ENCODE assay signal across 12 mouse cellular contexts in the genomic region with DNA sequence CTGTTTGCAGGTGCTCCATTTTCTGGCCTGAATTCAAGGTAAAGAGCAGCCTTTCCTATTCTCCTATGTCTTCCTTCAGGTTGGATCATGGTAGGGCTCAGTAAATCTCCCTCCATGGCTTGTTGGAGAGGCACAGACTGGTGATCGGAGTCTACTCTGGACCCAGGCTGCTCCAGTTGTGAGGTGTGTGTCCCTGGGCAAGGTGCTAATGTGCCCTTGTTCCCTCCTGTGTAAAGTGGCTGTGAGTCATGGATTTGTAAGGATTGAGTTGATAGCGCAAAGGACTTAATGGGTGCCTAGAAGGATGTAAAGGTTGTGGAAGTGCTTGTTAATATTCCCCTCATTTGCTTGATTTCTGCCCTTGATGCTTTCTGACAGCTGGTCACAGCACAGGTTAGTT. TPM values are rescaled to one million over a fixed set of nuclear protein-coding genes. Genes with fewer than 3 reads are reported as not detected.
DNase-seq lines count a peak whose midpoint lies in the region; ATAC-seq and TF ChIP-seq lines count a peak whose summit lies in the region.
"Had no signal": no experiment of that assay in that cellular context is flagged by ENCODE, and none has a peak within 500 bp of the region (broad histone marks: within the 10 kb centered on the region; RNA-seq: fewer than 3 reads in every experiment).

No protein-coding gene starts in this region.

- no peaks in the 10 kb centered on the region for H3K27me3 ChIP-seq in hindbrain, embryonic 12.5 days
- no peaks in the 10 kb centered on the region for H3K27me3 ChIP-seq in hindbrain, embryonic 11.5 days (ENCODE audit: control insufficient read depth, insufficient read depth, low read length)
- no peaks in the 10 kb centered on the region for H3K27me3 ChIP-seq in G1E (ENCODE audit: insufficient read depth, low read length)
- no peaks in the 10 kb centered on the region for H3K27me3 ChIP-seq in embryonic facial prominence, embryonic 15.5 days
- no peaks in the 10 kb centered on the region for H3K27me3 ChIP-seq in liver, postnatal 0 days (ENCODE audit: insufficient read depth, low read length)

- DNase-seq in hindbrain, embryonic 11.5 days (ENCODE audit: low spot score), result no peak
- no peak for DNase-seq in G1E (ENCODE audit: low spot score)
- DNase-seq in liver, postnatal 0 days, result no peak
- DNase-seq in kidney, postnatal 4 days, result no peak
- no peak for DNase-seq in right cerebral cortex, postnatal 10 days (ENCODE audit: low spot score in 2 of 2)
- DNase-seq: adrenal gland, postnatal 36 days had no signal

- H3K9me3 ChIP-seq in hindbrain, embryonic 12.5 days (replicated peaks), result no peaks in the 10 kb centered on the region
- H3K9me3 ChIP-seq in hindbrain, embryonic 11.5 days (ENCODE audit: control insufficient read depth, low read length), result no peaks in the 10 kb centered on the region
- H3K9me3 ChIP-seq in G1E (replicated peaks), result no peaks in the 10 kb centered on the region
- no peaks in the 10 kb centered on the region for H3K9me3 ChIP-seq in embryonic facial prominence, embryonic 15.5 days (replicated peaks)
- no peaks in the 10 kb centered on the region for H3K9me3 ChIP-seq in liver, postnatal 0 days (ENCODE audit: low read length)

- peaks cover 19% of the 10 kb centered on the region for H3K4me1 ChIP-seq in hindbrain, embryonic 12.5 days
- H3K4me1 ChIP-seq in hindbrain, embryonic 11.5 days (replicated peaks; ENCODE audit: control insufficient read depth, insufficient read depth, low read length), result no peaks in the 10 kb centered on the region
- H3K4me1 ChIP-seq in G1E (ENCODE audit: insufficient read depth, low read depth, low read length), result peaks cover 66% of the 10 kb centered on the region
- peaks cover 26% of the 10 kb centered on the region for H3K4me1 ChIP-seq in embryonic facial prominence, embryonic 15.5 days
- H3K4me1 ChIP-seq in liver, postnatal 0 days (ENCODE audit: insufficient read depth), result peaks cover 36% of the 10 kb centered on the region

- no peak overlapping the region; the same call in 1 of the 2 replicates for H3K9ac ChIP-seq in hindbrain, embryonic 12.5 days
- H3K9ac ChIP-seq in hindbrain, embryonic 11.5 days (ENCODE audit: low read depth, low read length), result no peak overlapping the region
- no peak overlapping the region for H3K9ac ChIP-seq in embryonic facial prominence, embryonic 15.5 days
- H3K9ac ChIP-seq in liver, postnatal 0 days (replicated peaks), result peak overlapping the region; percentile 96

- peaks cover 41% of the 10 kb centered on the region for H3K36me3 ChIP-seq in hindbrain, embryonic 12.5 days
- peaks cover 5% of the 10 kb centered on the region; the same call in 1 of the 2 replicates for H3K36me3 ChIP-seq in hindbrain, embryonic 11.5 days (ENCODE audit: control insufficient read depth, insufficient read depth, low read length)
- H3K36me3 ChIP-seq in G1E (replicated peaks), result peaks cover 71% of the 10 kb centered on the region
- H3K36me3 ChIP-seq in embryonic facial prominence, embryonic 15.5 days, result peaks cover 31% of the 10 kb centered on the region
- H3K36me3 ChIP-seq in liver, postnatal 0 days (replicated peaks; ENCODE audit: insufficient read depth, low read length), result peaks cover 55% of the 10 kb centered on the region

- 0 out of 2 replicates have a peak overlapping the region, but pooled peaks have one; percentile 97 for H3K4me3 ChIP-seq in hindbrain, embryonic 12.5 days
- no peak overlapping the region; the same call in 1 of the 2 replicates for H3K4me3 ChIP-seq in hindbrain, embryonic 11.5 days (ENCODE audit: low read depth, low read length)
- H3K4me3 ChIP-seq in G1E (ENCODE audit: low read depth, low read length), result peak overlapping the region; percentile 98; the same call in 1 of the 2 replicates
- H3K4me3 ChIP-seq in embryonic facial prominence, embryonic 15.5 days (replicated peaks), result no peak overlapping the region
- H3K4me3 ChIP-seq in liver, postnatal 0 days (ENCODE audit: low read depth, low read length), result peak overlapping the region; percentile 90

- no peak for TF ChIP-seq CTCF in G1E (IDR thresholded peaks at IDR 0.05; ENCODE audit: low read depth, low read length)
- TF ChIP-seq CTCF in liver, postnatal 0 days (IDR thresholded peaks at IDR 0.05; ENCODE audit: low read depth), result no peak

- no peak for ATAC-seq in hindbrain, embryonic 12.5 days (ENCODE audit: low FRiP score)
- ATAC-seq in hindbrain, embryonic 11.5 days (ENCODE audit: low FRiP score), result no peak
- no peak for ATAC-seq in G1E (ENCODE audit: extremely low read depth, insufficient number of reproducible peaks, low FRiP score, poor library complexity, severe bottlenecking)
- no peak for ATAC-seq in embryonic facial prominence, embryonic 15.5 days (ENCODE audit: insufficient number of reproducible peaks, low FRiP score, low TSS enrichment, low read depth)
- no peak for ATAC-seq in liver, postnatal 0 days
- ATAC-seq in cerebellum, adult (ENCODE audit: insufficient number of reproducible peaks, low FRiP score, low TSS enrichment), result no peak

- WGBS in hindbrain, embryonic 12.5 days, result 97% methylated on average over 2 of the region's 2 CpGs
- 95% methylated on average over 2 of the region's 2 CpGs for WGBS in hindbrain, embryonic 11.5 days
- WGBS in embryonic facial prominence, embryonic 15.5 days, result 91% methylated on average over 2 of the region's 2 CpGs
- WGBS in liver, postnatal 0 days (ENCODE audit: insufficient replicate concordance), result 81% methylated on average over 2 of the region's 2 CpGs

- H3K27ac ChIP-seq in hindbrain, embryonic 12.5 days, result no peak overlapping the region
- H3K27ac ChIP-seq in hindbrain, embryonic 11.5 days (ENCODE audit: low read depth, low read length), result no peak overlapping the region
- no peak overlapping the region for H3K27ac ChIP-seq in embryonic facial prominence, embryonic 15.5 days (replicated peaks)
- peak overlapping the region; percentile 98 for H3K27ac ChIP-seq in liver, postnatal 0 days (ENCODE audit: low read depth)

- no peak for TF ChIP-seq EP300 in liver, postnatal 0 days (IDR thresholded peaks at IDR 0.05; ENCODE audit: low read depth)

- H3K4me2 ChIP-seq in hindbrain, embryonic 12.5 days (replicated peaks), result peak overlapping the region; percentile 92; the same call in 1 of the 2 replicates
- no peak overlapping the region for H3K4me2 ChIP-seq in hindbrain, embryonic 11.5 days (replicated peaks; ENCODE audit: low read depth, low read length)
- H3K4me2 ChIP-seq in embryonic facial prominence, embryonic 15.5 days (replicated peaks), result peak overlapping the region; percentile 74; the same call in 1 of the 2 replicates
- peak overlapping the region; percentile 84 for H3K4me2 ChIP-seq in liver, postnatal 0 days (ENCODE audit: low read depth, low read length)

RNA-seq across cellular contexts. Expression of gene Epn1, which starts 1.9 kb away (rescaled TPM):
- 74.5 and 79.6 TPM in 2 replicates for polyA plus RNA-seq in hindbrain, embryonic 12.5 days (2016; fragmentation: Nextera tagmentation; extraction: Ambion mirVana)
- 54.2 and 55.3 TPM in 2 replicates for polyA plus RNA-seq in hindbrain, embryonic 11.5 days (2014; fragmentation: Nextera tagmentation; extraction: Ambion mirVana)
- total RNA-seq in G1E (2014; fragmentation: Nextera tagmentation), result 134 and 152 TPM in 2 replicates
- 79.5 and 85.2 TPM in 2 replicates for total RNA-seq in G1E (2017)
- 720 and 931 TPM in 2 replicates for polyA plus RNA-seq in G1E (2012)
- polyA plus RNA-seq in embryonic facial prominence, embryonic 15.5 days (2015; fragmentation: Nextera tagmentation; extraction: Ambion mirVana), result 66.5 and 70.6 TPM in 2 replicates
- polyA plus RNA-seq in liver, postnatal 0 days (2015; fragmentation: Nextera tagmentation; extraction: Ambion mirVana), result 34.7 and 38.0 TPM in 2 replicates

RNA-seq across cellular contexts. Expression of gene U2af2, which starts 20.0 kb away (rescaled TPM):
- polyA plus RNA-seq in hindbrain, embryonic 12.5 days (2016; fragmentation: Nextera tagmentation; extraction: Ambion mirVana), result 136 and 138 TPM in 2 replicates
- polyA plus RNA-seq in hindbrain, embryonic 11.5 days (2014; fragmentation: Nextera tagmentation; extraction: Ambion mirVana), result 161 and 162 TPM in 2 replicates
- 166 and 208 TPM in 2 replicates for total RNA-seq in G1E (2014; fragmentation: Nextera tagmentation)
- total RNA-seq in G1E (2017), result 261 and 292 TPM in 2 replicates
- polyA plus RNA-seq in G1E (2012), result 480 and 545 TPM in 2 replicates
- polyA plus RNA-seq in embryonic facial prominence, embryonic 15.5 days (2015; fragmentation: Nextera tagmentation; extraction: Ambion mirVana), result 116 and 124 TPM in 2 replicates
- polyA plus RNA-seq in liver, postnatal 0 days (2015; fragmentation: Nextera tagmentation; extraction: Ambion mirVana), result 34.7 and 36.8 TPM in 2 replicates

RNA-seq across cellular contexts. Expression of gene Zfp580, which starts 30.6 kb away (rescaled TPM):
- 45.4 and 51.8 TPM in 2 replicates for polyA plus RNA-seq in hindbrain, embryonic 12.5 days (2016; fragmentation: Nextera tagmentation; extraction: Ambion mirVana)
- 32.4 and 37.5 TPM in 2 replicates for polyA plus RNA-seq in hindbrain, embryonic 11.5 days (2014; fragmentation: Nextera tagmentation; extraction: Ambion mirVana)
- total RNA-seq in G1E (2014; fragmentation: Nextera tagmentation), result 1.1 and 1.8 TPM in 2 replicates
- total RNA-seq in G1E (2017), result 0.44 TPM in 1 of 2 replicates, not detected in the other
- 2.8 and 4.1 TPM in 2 replicates for polyA plus RNA-seq in G1E (2012)
- polyA plus RNA-seq in embryonic facial prominence, embryonic 15.5 days (2015; fragmentation: Nextera tagmentation; extraction: Ambion mirVana), result 36.8 and 43.1 TPM in 2 replicates
- polyA plus RNA-seq in liver, postnatal 0 days (2015; fragmentation: Nextera tagmentation; extraction: Ambion mirVana), result 3.2 and 4.4 TPM in 2 replicates

RNA-seq across cellular contexts. Expression of gene Rfpl4, which starts 34.8 kb away (rescaled TPM):
- not detected in 2 replicates for polyA plus RNA-seq in hindbrain, embryonic 12.5 days (2016; fragmentation: Nextera tagmentation; extraction: Ambion mirVana)
- not detected in 2 replicates for polyA plus RNA-seq in hindbrain, embryonic 11.5 days (2014; fragmentation: Nextera tagmentation; extraction: Ambion mirVana)
- total RNA-seq in G1E (2014; fragmentation: Nextera tagmentation) (not detected in 2 replicates), G1E (2017) (not detected in 2 replicates)
- not detected in 2 replicates for polyA plus RNA-seq in G1E (2012)
- polyA plus RNA-seq in embryonic facial prominence, embryonic 15.5 days (2015; fragmentation: Nextera tagmentation; extraction: Ambion mirVana), result not detected in 2 replicates
- not detected in 2 replicates for polyA plus RNA-seq in liver, postnatal 0 days (2015; fragmentation: Nextera tagmentation; extraction: Ambion mirVana)
- total RNA-seq: ES-E14 had no signal
- polyA plus RNA-seq: limb, embryonic 11.5 days; thymus, postnatal 0 days had no signal

RNA-seq across cellular contexts. Expression of gene Zfp784, which starts 43.7 kb away (rescaled TPM):
- polyA plus RNA-seq in hindbrain, embryonic 12.5 days (2016; fragmentation: Nextera tagmentation; extraction: Ambion mirVana), result 6.1 and 6.9 TPM in 2 replicates
- polyA plus RNA-seq in hindbrain, embryonic 11.5 days (2014; fragmentation: Nextera tagmentation; extraction: Ambion mirVana), result 3.1 and 4.3 TPM in 2 replicates
- 1.7 and 2.5 TPM in 2 replicates for total RNA-seq in G1E (2014; fragmentation: Nextera tagmentation)
- total RNA-seq in G1E (2017), result 2.7 and 2.8 TPM in 2 replicates
- 1.3 and 1.6 TPM in 2 replicates for polyA plus RNA-seq in G1E (2012)
- 6.7 and 7.5 TPM in 2 replicates for polyA plus RNA-seq in embryonic facial prominence, embryonic 15.5 days (2015; fragmentation: Nextera tagmentation; extraction: Ambion mirVana)
- polyA plus RNA-seq in liver, postnatal 0 days (2015; fragmentation: Nextera tagmentation; extraction: Ambion mirVana), result 1.9 and 2.4 TPM in 2 replicates

Comparison
In these comparisons a context has a peak if more than half of its experiments do, and no peak if none do; other contexts are left out.
1. H3K4me3 ChIP-seq: peak in hindbrain, embryonic 12.5 days (single experiment), G1E (single experiment) and liver, postnatal 0 days (single experiment); none in hindbrain, embryonic 11.5 days (single experiment) and embryonic facial prominence, embryonic 15.5 days (single experiment).